Mouse (Mus musculus): ENCODE measurements at regions not wholly inside any gene's neighbourhood (a gene's known extent, or its start where the extent isn't known, plus 50 kb on each side); places are given as distances from the start of the nearest gene placed in this dataset.

DNA sequence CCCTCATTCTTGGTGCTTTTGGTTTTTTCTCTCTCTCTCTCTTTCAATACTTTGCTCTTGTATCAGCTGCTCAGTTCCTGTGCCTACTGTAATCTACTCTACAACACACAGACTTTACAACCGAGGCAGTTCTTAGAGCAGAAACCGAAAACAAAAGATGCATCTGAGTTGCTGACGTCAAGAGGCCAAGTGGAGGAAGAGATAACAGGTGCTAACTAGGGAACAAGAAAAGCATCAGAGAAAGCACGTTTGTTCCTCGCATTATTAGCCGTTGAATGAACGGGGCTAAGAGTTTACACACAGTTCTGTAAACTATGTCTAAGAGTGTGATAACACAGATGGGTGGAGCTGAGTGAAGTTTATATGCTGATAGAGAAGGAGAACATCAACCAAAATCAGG lies 63.9 kb downstream of the Tmem100 start:
- TF ChIP-seq POLR2A (IDR thresholded peaks at IDR 0.05; ENCODE audit: low read depth, low read length) (no peak), CTCF (IDR thresholded peaks at IDR 0.05; ENCODE audit: borderline replicate concordance, insufficient read depth, low read length) (no peak)

All from embryonic fibroblast, embryonic 13.5 days (primary cell).